Mouse (Mus musculus) neural tube, embryonic 13.5 days (tissue): ENCODE results near the gene Npc2. TPM values are rescaled to one million over a fixed set of nuclear protein-coding genes. Genes with fewer than 3 reads are reported as not detected.
A peak's percentile ranks its signal among the peaks of the same experiment; 100 is the strongest.

Experiments used
- ATAC-seq: fragments of 200-750 bp; cut with Nextera tagmentation; 2 replicates; pipeline ENCODE4 v1.8.0; 2017; ENCODE audit warnings: low read depth, mild to moderate bottlenecking, moderate TSS enrichment, moderate library complexity
- H3K27ac ChIP-seq: fragments of 300-500 bp; sonication (generic); replicated peaks from 2 replicates; pipeline ENCODE4 v1.5.1; 2015; ENCODE audit warnings: moderate library complexity, mild to moderate bottlenecking, inconsistent platforms
- H3K27me3 ChIP-seq: fragments of 300-500 bp; sonication (generic); 2 replicates; pipeline ENCODE4 v1.6.1; 2015; ENCODE audit warnings: mild to moderate bottlenecking, inconsistent platforms
- H3K36me3 ChIP-seq: fragments of 300-500 bp; sonication (generic); 2 replicates; pipeline ENCODE4 v1.6.1; 2015; ENCODE audit warnings: mild to moderate bottlenecking, inconsistent platforms
- H3K4me1 ChIP-seq: fragments of 300-500 bp; sonication (generic); replicated peaks from 2 replicates; pipeline ENCODE4 v1.6.1; 2015; ENCODE audit warnings: inconsistent platforms
- H3K4me2 ChIP-seq: fragments of 300-500 bp; sonication (generic); 2 replicates; pipeline ENCODE4 v1.6.1; 2015; ENCODE audit warnings: inconsistent platforms, mild to moderate bottlenecking, moderate library complexity
- H3K4me3 ChIP-seq: fragments of 300-500 bp; sonication (generic); 2 replicates; pipeline ENCODE4 v1.5.1; 2015; ENCODE audit warnings: mild to moderate bottlenecking, inconsistent platforms
- H3K9ac ChIP-seq: fragments of 300-500 bp; sonication (generic); 2 replicates; pipeline ENCODE4 v1.6.1; 2015; ENCODE audit warnings: moderate library complexity, mild to moderate bottlenecking, inconsistent platforms
- H3K9me3 ChIP-seq: fragments of 300-500 bp; sonication (generic); 2 replicates; pipeline ENCODE4 v1.6.1; 2016; ENCODE audit warnings: inconsistent platforms
- WGBS: fragments of 180-500 bp; shearing (Covaris S2); methylation state at CpG from one replicate; pipeline ENCODE4 v1.1.7; 2015; 5-methylcytosine and 5-hydroxymethylcytosine counted together
- polyA plus RNA-seq: library from polyadenylated mRNA; unstranded; fragments of >200 nt; fragmentation: Nextera tagmentation; extraction: Ambion mirVana; gene quantifications from 2 replicates; pipeline ENCODE4 v1.2.1, GENCODE M21; 2015

The Npc2 gene
- polyA plus RNA-seq, 1 experiment from 2014 or later: 77.8 TPM

GRCm38 (mm10) chr12:84773476-84773875 is 524 bp upstream of the Npc2 start:
- Histone ChIP-seq H3K36me3 (peaks cover 9% of the 10 kb centered on the region), H3K9me3 (no peaks in the 10 kb centered on the region), H3K4me3 (peak overlapping the region; percentile 67), H3K27ac (peak overlapping the region; percentile 43), H3K9ac (peak overlapping the region; percentile 81), H3K27me3 (no peaks in the 10 kb centered on the region), H3K4me2 (peak overlapping the region; percentile 67), H3K4me1 (peaks cover 45% of the 10 kb centered on the region)
- ATAC-seq: peak; percentile 6; the same call in 1 of the 2 replicates
- under 1% methylated on average over 20 of the region's 20 CpGs for WGBS

GRCm38 (mm10) chr12:84771981-84772520 is 901 bp downstream of the Npc2 start:
- H3K36me3 ChIP-seq: peaks cover 9% of the 10 kb centered on the region
- no peaks in the 10 kb centered on the region for H3K9me3 ChIP-seq
- ATAC-seq: no peak
- WGBS: 3% methylated on average over 10 of the region's 10 CpGs
- H3K27ac ChIP-seq: peak overlapping the region; percentile 88
- H3K4me1 ChIP-seq: peaks cover 55% of the 10 kb centered on the region
- peak overlapping the region; percentile 67 for H3K4me3 ChIP-seq
- H3K9ac ChIP-seq: peak overlapping the region; percentile 69
- H3K4me2 ChIP-seq: peak overlapping the region; percentile 67
- no peaks in the 10 kb centered on the region for H3K27me3 ChIP-seq

GRCm38 (mm10) chr12:84769624-84770023 is 3.3 kb downstream of the Npc2 start:
- peaks cover 59% of the 10 kb centered on the region for H3K4me1 ChIP-seq
- no peak overlapping the region for H3K9ac ChIP-seq
- H3K9me3 ChIP-seq: no peaks in the 10 kb centered on the region
- H3K36me3 ChIP-seq: peaks cover 20% of the 10 kb centered on the region
- ATAC-seq: no peak
- no peak overlapping the region for H3K27ac ChIP-seq
- H3K27me3 ChIP-seq: no peaks in the 10 kb centered on the region
- H3K4me2 ChIP-seq: no peak overlapping the region
- 86% methylated on average over 7 of the region's 7 CpGs for WGBS
- no peak overlapping the region for H3K4me3 ChIP-seq

GRCm38 (mm10) chr12:84767510-84767909 is 5.4 kb downstream of the Npc2 start:
- Histone ChIP-seq H3K4me1 (peaks cover 49% of the 10 kb centered on the region), H3K27ac (no peak overlapping the region), H3K4me3 (no peak overlapping the region), H3K36me3 (peaks cover 41% of the 10 kb centered on the region), H3K9me3 (no peaks in the 10 kb centered on the region), H3K27me3 (no peaks in the 10 kb centered on the region), H3K4me2 (no peak overlapping the region), H3K9ac (no peak overlapping the region)
- no peak for ATAC-seq
- WGBS: 93% methylated on average over 6 of the region's 6 CpGs

GRCm38 (mm10) chr12:84766113-84766735 is 6.7 kb downstream of the Npc2 start:
- no peaks in the 10 kb centered on the region for H3K9me3 ChIP-seq
- no peak overlapping the region for H3K4me3 ChIP-seq
- ATAC-seq: no peak
- WGBS: 82% methylated on average over 5 of the region's 5 CpGs
- no peak overlapping the region for H3K27ac ChIP-seq
- H3K27me3 ChIP-seq: no peaks in the 10 kb centered on the region
- H3K36me3 ChIP-seq: peaks cover 48% of the 10 kb centered on the region
- peaks cover 38% of the 10 kb centered on the region for H3K4me1 ChIP-seq
- no peak overlapping the region for H3K9ac ChIP-seq
- no peak overlapping the region for H3K4me2 ChIP-seq

- Histone ChIP-seq H3K27ac (no peak overlapping the region), H3K4me2 (no peak overlapping the region), H3K9me3 (no peaks in the 10 kb centered on the region), H3K36me3 (peaks cover 53% of the 10 kb centered on the region), H3K9ac (no peak overlapping the region), H3K27me3 (no peaks in the 10 kb centered on the region), H3K4me3 (no peak overlapping the region), H3K4me1 (peaks cover 31% of the 10 kb centered on the region)
- WGBS: 92% methylated on average over 15 of the region's 15 CpGs
- no peak for ATAC-seq
These were observed 7.4 kb downstream of the Npc2 start for GRCm38 (mm10) chr12:84765506-84765905.

GRCm38 (mm10) chr12:84764756-84765155 is 8.2 kb downstream of the Npc2 start:
- H3K4me3 ChIP-seq: no peak overlapping the region
- WGBS: 80% methylated on average over 7 of the region's 7 CpGs
- ATAC-seq: no peak
- no peaks in the 10 kb centered on the region for H3K9me3 ChIP-seq
- H3K27me3 ChIP-seq: no peaks in the 10 kb centered on the region
- H3K9ac ChIP-seq: no peak overlapping the region
- no peak overlapping the region for H3K4me2 ChIP-seq
- peaks cover 60% of the 10 kb centered on the region for H3K36me3 ChIP-seq
- peaks cover 23% of the 10 kb centered on the region for H3K4me1 ChIP-seq
- no peak overlapping the region for H3K27ac ChIP-seq

- no peaks in the 10 kb centered on the region for H3K9me3 ChIP-seq
- H3K4me2 ChIP-seq: no peak overlapping the region
- H3K9ac ChIP-seq: no peak overlapping the region
- H3K4me3 ChIP-seq: no peak overlapping the region
- no peaks in the 10 kb centered on the region for H3K27me3 ChIP-seq
- ATAC-seq: no peak
- WGBS: 88% methylated on average over 13 of the region's 13 CpGs
- no peak overlapping the region for H3K27ac ChIP-seq
- peaks cover 16% of the 10 kb centered on the region for H3K4me1 ChIP-seq
- H3K36me3 ChIP-seq: peaks cover 61% of the 10 kb centered on the region
These were observed 9.3 kb downstream of the Npc2 start for GRCm38 (mm10) chr12:84763577-84764218.

GRCm38 (mm10) chr12:84762532-84762931 is 10.4 kb downstream of the Npc2 start:
- H3K27me3 ChIP-seq: no peaks in the 10 kb centered on the region
- H3K4me2 ChIP-seq: no peak overlapping the region
- no peak for ATAC-seq
- WGBS: 92% methylated on average over 5 of the region's 5 CpGs
- no peak overlapping the region for H3K9ac ChIP-seq
- H3K4me1 ChIP-seq: peaks cover 10% of the 10 kb centered on the region
- no peak overlapping the region for H3K4me3 ChIP-seq
- H3K9me3 ChIP-seq: no peaks in the 10 kb centered on the region
- no peak overlapping the region for H3K27ac ChIP-seq
- peaks cover 72% of the 10 kb centered on the region for H3K36me3 ChIP-seq

- Histone ChIP-seq H3K9me3 (no peaks in the 10 kb centered on the region), H3K4me2 (no peak overlapping the region), H3K4me3 (no peak overlapping the region), H3K36me3 (peaks cover 77% of the 10 kb centered on the region), H3K4me1 (peaks cover 7% of the 10 kb centered on the region), H3K9ac (no peak overlapping the region), H3K27ac (no peak overlapping the region), H3K27me3 (no peaks in the 10 kb centered on the region)
- WGBS: 86% methylated on average over 2 of the region's 2 CpGs
- ATAC-seq: no peak
These were observed 13.9 kb downstream of the Npc2 start for GRCm38 (mm10) chr12:84759063-84759462.

- Histone ChIP-seq H3K4me1 (peaks cover 29% of the 10 kb centered on the region), H3K4me3 (no peak overlapping the region), H3K27me3 (no peaks in the 10 kb centered on the region), H3K27ac (no peak overlapping the region), H3K9me3 (no peaks in the 10 kb centered on the region), H3K36me3 (peaks cover 54% of the 10 kb centered on the region), H3K4me2 (no peak overlapping the region), H3K9ac (no peak overlapping the region)
- ATAC-seq: no peak
- 92% methylated on average over 10 of the region's 10 CpGs for WGBS
These were observed 16.9 kb downstream of the Npc2 start for GRCm38 (mm10) chr12:84756016-84756415.

GRCm38 (mm10) chr12:84755008-84755695 is 17.8 kb downstream of the Npc2 start:
- Histone ChIP-seq H3K36me3 (peaks cover 46% of the 10 kb centered on the region), H3K4me2 (no peak overlapping the region), H3K9me3 (no peaks in the 10 kb centered on the region), H3K4me1 (peaks cover 35% of the 10 kb centered on the region), H3K27me3 (no peaks in the 10 kb centered on the region), H3K27ac (no peak overlapping the region), H3K9ac (no peak overlapping the region), H3K4me3 (no peak overlapping the region)
- 0 out of 2 replicates have a peak, but pooled peaks have one; percentile 3 for ATAC-seq
- 32% methylated on average over 16 of the region's 16 CpGs for WGBS
